Mouse (Mus musculus): ENCODE data around the gene Glod4. TPM values are rescaled to one million over a fixed set of nuclear protein-coding genes. Genes with fewer than 3 reads are reported as not detected.

Gene Glod4
- polyA plus RNA-seq, 1 experiment from 2014 or later: 72.5 TPM

Other genes starting within 250 kb of the Glod4 start
- gene 1700016K19Rik, start 243.8 kb downstream of the Glod4 start, polyA plus RNA-seq (2015; fragmentation: Nextera tagmentation; extraction: Ambion mirVana): not detected in 2 replicates
- gene Rflnb, start 215.9 kb downstream of the Glod4 start, polyA plus RNA-seq (2015; fragmentation: Nextera tagmentation; extraction: Ambion mirVana): 3.0 and 3.1 TPM in 2 replicates
- 17.2 and 19.8 TPM in 2 replicates for gene Vps53, start 64.1 kb downstream of the Glod4 start, polyA plus RNA-seq (2015; fragmentation: Nextera tagmentation; extraction: Ambion mirVana)
- 4.5 and 5.4 TPM in 2 replicates for gene Fam57a, start 64.1 kb downstream of the Glod4 start, polyA plus RNA-seq (2015; fragmentation: Nextera tagmentation; extraction: Ambion mirVana)
- gene Dbil5, start 26.1 kb downstream of the Glod4 start, polyA plus RNA-seq (2015; fragmentation: Nextera tagmentation; extraction: Ambion mirVana): 0.41 and 0.43 TPM in 2 replicates
- 22.5 and 24.6 TPM in 2 replicates for gene Gemin4, start 26.1 kb downstream of the Glod4 start, polyA plus RNA-seq (2015; fragmentation: Nextera tagmentation; extraction: Ambion mirVana)
- 23.9 and 25.2 TPM in 2 replicates for gene Mrm3, start within 50 bp of the Glod4 start, polyA plus RNA-seq (2015; fragmentation: Nextera tagmentation; extraction: Ambion mirVana)
- gene Nxn, start 155.4 kb upstream of the Glod4 start, polyA plus RNA-seq (2015; fragmentation: Nextera tagmentation; extraction: Ambion mirVana): 3.2 and 3.5 TPM in 2 replicates
- gene Timm22, start 163.2 kb upstream of the Glod4 start, polyA plus RNA-seq (2015; fragmentation: Nextera tagmentation; extraction: Ambion mirVana): 52.7 and 54.1 TPM in 2 replicates